Mouse (Mus musculus): Measurements from ENCODE around the gene Grrp1. TPM values are rescaled to one million over a fixed set of nuclear protein-coding genes. Genes with fewer than 3 reads are reported as not detected.

The Grrp1 gene
- polyA plus RNA-seq, 1 experiment from 2014 or later, result 16.2 TPM

DNA sequence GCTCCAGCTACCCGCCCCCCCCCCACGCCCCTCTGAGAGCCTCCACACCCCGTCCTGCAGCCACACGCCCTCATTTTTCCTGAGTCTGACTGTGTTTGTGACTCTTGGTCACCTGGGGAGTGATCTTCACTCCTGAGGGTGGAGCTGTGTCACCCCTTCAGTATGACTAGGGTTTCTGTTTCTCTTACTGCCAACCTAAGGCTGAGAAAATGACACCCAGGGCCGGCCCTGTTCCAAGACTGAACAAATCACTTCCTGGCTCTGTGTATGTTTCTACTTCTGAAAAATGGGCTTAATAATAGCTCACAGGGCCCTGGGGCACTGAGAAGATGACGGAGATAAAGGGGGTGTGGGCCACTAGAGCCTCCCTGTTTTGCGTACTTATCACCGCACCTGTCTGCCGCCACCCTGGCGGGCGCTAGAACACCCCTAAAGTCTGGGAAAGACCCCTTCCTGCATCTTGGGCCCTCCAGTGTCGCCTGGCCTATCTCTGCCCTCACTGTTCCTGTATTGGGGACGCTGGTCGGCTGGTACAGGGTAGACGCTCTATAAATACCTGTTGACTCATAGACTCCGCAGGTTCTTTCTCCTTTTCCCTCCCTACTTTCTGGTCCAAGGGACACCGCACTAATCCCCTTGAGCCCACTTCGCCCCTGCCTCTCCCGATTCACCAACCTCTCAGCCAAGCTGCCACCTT, 16.2 kb downstream of the Grrp1 start:
- Histone ChIP-seq H3K36me3 (ENCODE audit: control insufficient read depth, insufficient read depth, low read length) (no peaks in the 10 kb centered on the region), H3K4me1 (ENCODE audit: control insufficient read depth, insufficient read depth, low read length) (no peaks in the 10 kb centered on the region), H3K27ac (ENCODE audit: low read length) (no peak overlapping the region), H3K4me3 (ENCODE audit: low read depth, low read length) (no peak overlapping the region), H3K9me3 (replicated peaks; ENCODE audit: control insufficient read depth, low read length, poor library complexity, severe bottlenecking) (no peaks in the 10 kb centered on the region), H3K27me3 (ENCODE audit: control insufficient read depth, insufficient read depth, low read depth, low read length) (peaks cover 11% of the 10 kb centered on the region; the same call in 1 of the 2 replicates), H3K4me2 (ENCODE audit: low read length) (peak overlapping the region; percentile 5; the same call in 1 of the 2 replicates), H3K9ac (ENCODE audit: low read depth, low read length) (no peak overlapping the region)
- 27% methylated on average over 19 of the region's 19 CpGs for WGBS
- no peak for ATAC-seq

DNA sequence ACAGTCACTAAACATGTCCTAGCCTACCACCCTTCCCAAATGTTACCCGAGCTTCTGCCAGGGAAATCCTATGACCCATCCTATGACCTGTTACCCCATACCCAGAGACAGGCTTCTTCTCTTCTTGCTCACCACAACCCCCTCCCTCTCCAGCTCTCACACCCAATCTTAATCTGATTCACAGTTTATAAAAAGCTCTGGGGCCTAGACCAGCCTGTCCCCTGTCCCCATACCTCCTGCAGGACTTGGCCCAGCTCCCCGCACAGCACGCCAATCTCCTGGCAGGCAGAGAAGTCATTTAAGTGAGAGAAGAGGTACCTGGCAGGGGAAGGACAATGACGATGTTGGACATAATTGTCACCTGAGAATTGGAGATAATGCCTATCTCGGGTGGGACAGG, 19.0 kb downstream of the Grrp1 start:
- H3K36me3 ChIP-seq (ENCODE audit: control insufficient read depth, insufficient read depth, low read length), result no peaks in the 10 kb centered on the region
- H3K27ac ChIP-seq (ENCODE audit: low read length), result no peak overlapping the region
- no peak for ATAC-seq
- H3K4me2 ChIP-seq (ENCODE audit: low read length), result no peak overlapping the region
- no peaks in the 10 kb centered on the region for H3K9me3 ChIP-seq (replicated peaks; ENCODE audit: control insufficient read depth, low read length, poor library complexity, severe bottlenecking)
- no peak overlapping the region for H3K4me3 ChIP-seq (ENCODE audit: low read depth, low read length)
- peaks cover 11% of the 10 kb centered on the region; the same call in 1 of the 2 replicates for H3K27me3 ChIP-seq (ENCODE audit: control insufficient read depth, insufficient read depth, low read depth, low read length)
- no peak overlapping the region for H3K9ac ChIP-seq (ENCODE audit: low read depth, low read length)
- WGBS, result 85% methylated on average over 5 of the region's 5 CpGs
- H3K4me1 ChIP-seq (ENCODE audit: control insufficient read depth, insufficient read depth, low read length), result no peaks in the 10 kb centered on the region

DNA sequence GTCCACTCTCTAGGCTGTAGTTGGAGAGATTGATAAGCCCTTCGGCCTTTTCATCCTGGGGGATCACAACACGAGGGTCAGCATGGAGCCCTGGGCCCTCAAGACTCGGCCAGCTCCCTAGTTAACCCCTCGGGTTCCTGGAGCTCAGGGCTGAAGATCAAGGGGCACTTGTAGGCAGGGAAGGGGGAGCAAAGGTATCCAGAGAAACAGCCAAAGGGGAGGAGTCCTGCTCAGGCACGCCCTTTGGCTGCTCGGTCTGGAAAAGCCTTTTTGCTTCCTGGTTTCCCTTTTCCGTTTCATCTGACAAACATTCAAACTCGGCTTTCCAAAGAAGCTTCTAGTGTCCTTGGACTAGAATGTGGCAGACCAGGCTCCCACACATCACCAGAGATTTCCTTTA, 23.5 kb downstream of the Grrp1 start:
- no peaks in the 10 kb centered on the region for H3K4me1 ChIP-seq (ENCODE audit: control insufficient read depth, insufficient read depth, low read length)
- H3K27me3 ChIP-seq (ENCODE audit: control insufficient read depth, insufficient read depth, low read depth, low read length), result no peaks in the 10 kb centered on the region
- no peak overlapping the region for H3K9ac ChIP-seq (ENCODE audit: low read depth, low read length)
- no peaks in the 10 kb centered on the region for H3K9me3 ChIP-seq (replicated peaks; ENCODE audit: control insufficient read depth, low read length, poor library complexity, severe bottlenecking)
- 36% methylated on average over 8 of the region's 8 CpGs for WGBS
- ATAC-seq, result no peak
- no peak overlapping the region for H3K4me3 ChIP-seq (ENCODE audit: low read depth, low read length)
- H3K36me3 ChIP-seq (ENCODE audit: control insufficient read depth, insufficient read depth, low read length), result no peaks in the 10 kb centered on the region
- H3K4me2 ChIP-seq (ENCODE audit: low read length), result no peak overlapping the region
- H3K27ac ChIP-seq (ENCODE audit: low read length), result no peak overlapping the region

DNA sequence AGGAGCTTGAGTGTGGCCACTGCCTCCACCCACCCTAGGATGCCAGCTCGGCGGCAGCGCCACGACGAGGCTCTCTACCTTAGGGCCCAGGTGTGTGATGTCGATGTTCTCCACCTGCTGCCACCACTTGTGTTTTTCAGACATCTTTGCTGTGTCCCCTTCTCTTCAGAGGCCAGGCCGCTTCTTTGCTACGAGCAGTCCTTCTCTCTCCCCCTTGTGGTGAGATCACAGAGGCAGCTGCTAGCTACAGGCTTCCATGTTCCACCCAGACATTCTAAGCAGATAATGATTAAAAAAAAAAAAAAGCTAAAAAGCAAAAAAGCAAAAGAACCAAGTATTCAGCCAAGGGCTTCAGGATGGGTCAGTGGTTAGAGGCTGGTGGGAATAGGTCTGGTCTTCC, 26.7 kb downstream of the Grrp1 start, which contains the start of gene Catsper4:
TSS of gene Catsper4 (minus strand) at position 190 of the 400 bp plus-strand sequence.
- Histone ChIP-seq H3K9me3 (replicated peaks; ENCODE audit: control insufficient read depth, low read length, poor library complexity, severe bottlenecking) (no peaks in the 10 kb centered on the region), H3K4me2 (ENCODE audit: low read length) (no peak within 1 kb of the TSS), H3K36me3 (ENCODE audit: control insufficient read depth, insufficient read depth, low read length) (no peaks in the 10 kb centered on the region), H3K4me3 (ENCODE audit: low read depth, low read length) (no peak within 1 kb of the TSS), H3K27me3 (ENCODE audit: control insufficient read depth, insufficient read depth, low read depth, low read length) (no peaks in the 10 kb centered on the region), H3K27ac (ENCODE audit: low read length) (no peak within 1 kb of the TSS), H3K9ac (ENCODE audit: low read depth, low read length) (no peak within 1 kb of the TSS), H3K4me1 (ENCODE audit: control insufficient read depth, insufficient read depth, low read length) (no peaks in the 10 kb centered on the region)
- 77% methylated on average over 8 of the region's 8 CpGs for WGBS
- ATAC-seq, result no peak

DNA sequence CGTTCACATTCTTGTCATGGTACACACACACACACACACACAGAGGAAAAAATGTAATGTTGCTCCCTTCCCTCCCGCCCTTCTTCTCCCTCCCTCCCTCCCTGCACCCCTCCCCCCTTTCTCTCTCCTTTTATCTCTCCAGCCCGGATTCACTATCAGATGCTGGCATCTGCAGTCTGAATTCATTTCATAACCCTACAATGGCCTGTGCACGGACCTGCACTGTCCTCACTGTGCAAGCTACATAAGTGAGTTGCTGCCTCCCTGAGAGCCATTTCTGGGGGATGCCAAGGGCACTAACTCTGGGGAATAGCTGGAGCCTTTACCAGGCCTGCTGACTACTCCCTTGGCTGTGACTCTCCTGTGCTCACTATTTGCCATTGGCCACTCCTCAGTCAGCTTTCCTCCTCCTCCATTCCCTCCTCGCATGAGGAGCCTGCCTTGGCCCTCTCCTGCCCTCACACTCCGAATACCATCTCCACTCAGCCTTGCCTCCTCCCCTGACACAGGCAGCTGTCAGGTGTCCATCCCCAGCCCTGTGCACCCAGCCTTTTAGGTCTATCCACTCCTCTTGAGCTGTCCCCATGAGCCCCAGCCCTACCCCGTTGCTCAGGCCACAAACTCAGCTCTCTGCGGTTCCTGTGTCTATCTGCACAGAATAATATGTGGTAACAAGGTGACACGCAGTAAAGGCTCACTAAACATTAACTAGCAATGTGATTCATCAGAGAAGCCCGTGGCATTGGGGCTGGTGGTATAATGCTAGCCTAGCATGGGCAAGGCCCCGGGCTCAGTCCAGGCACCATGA, 30.9 kb downstream of the Grrp1 start:
- H3K4me2 ChIP-seq (ENCODE audit: low read length), result no peak overlapping the region
- no peaks in the 10 kb centered on the region for H3K27me3 ChIP-seq (ENCODE audit: control insufficient read depth, insufficient read depth, low read depth, low read length)
- no peak overlapping the region for H3K4me3 ChIP-seq (ENCODE audit: low read depth, low read length)
- no peak overlapping the region for H3K27ac ChIP-seq (ENCODE audit: low read length)
- H3K9me3 ChIP-seq (replicated peaks; ENCODE audit: control insufficient read depth, low read length, poor library complexity, severe bottlenecking), result no peaks in the 10 kb centered on the region
- no peak overlapping the region for H3K9ac ChIP-seq (ENCODE audit: low read depth, low read length)
- WGBS, result 66% methylated on average over 11 of the region's 11 CpGs
- no peaks in the 10 kb centered on the region for H3K36me3 ChIP-seq (ENCODE audit: control insufficient read depth, insufficient read depth, low read length)
- ATAC-seq, result no peak
- H3K4me1 ChIP-seq (ENCODE audit: control insufficient read depth, insufficient read depth, low read length), result no peaks in the 10 kb centered on the region

DNA sequence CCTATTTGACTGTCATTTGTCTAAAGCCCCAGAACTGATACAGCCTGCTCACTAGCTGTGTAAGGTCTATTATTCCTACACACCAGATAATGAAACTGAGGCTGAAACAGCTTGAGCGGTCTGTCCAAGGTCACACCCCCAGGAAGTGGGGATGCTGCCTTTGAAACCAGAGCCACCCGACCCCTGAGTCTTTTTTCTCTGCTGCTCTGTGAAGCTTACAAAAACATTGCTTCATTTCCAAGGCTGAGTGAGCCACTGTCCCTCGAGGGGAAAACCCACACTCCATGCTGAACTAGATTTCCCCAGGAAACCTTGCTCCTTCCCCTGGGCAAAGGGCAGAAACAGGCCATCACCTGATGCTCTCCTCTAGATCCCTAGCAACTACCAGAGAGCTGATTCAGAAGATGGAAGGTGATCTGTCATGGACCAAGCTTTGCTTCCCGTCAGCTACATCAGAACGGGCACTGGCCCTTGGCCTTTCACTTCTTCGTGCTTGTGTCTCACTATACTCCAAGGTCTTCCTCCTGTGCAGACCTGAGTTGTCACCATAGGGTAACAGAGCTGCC, 47.3 kb downstream of the Grrp1 start:
- H3K9ac ChIP-seq (ENCODE audit: low read depth, low read length), result no peak overlapping the region
- no peak for ATAC-seq
- no peak overlapping the region for H3K4me3 ChIP-seq (ENCODE audit: low read depth, low read length)
- no peak overlapping the region for H3K4me2 ChIP-seq (ENCODE audit: low read length)
- no peaks in the 10 kb centered on the region for H3K4me1 ChIP-seq (ENCODE audit: control insufficient read depth, insufficient read depth, low read length)
- WGBS, result 71% methylated on average over 6 of the region's 6 CpGs
- no peak overlapping the region for H3K27ac ChIP-seq (ENCODE audit: low read length)
- H3K9me3 ChIP-seq (replicated peaks; ENCODE audit: control insufficient read depth, low read length, poor library complexity, severe bottlenecking), result no peaks in the 10 kb centered on the region
- no peaks in the 10 kb centered on the region for H3K36me3 ChIP-seq (ENCODE audit: control insufficient read depth, insufficient read depth, low read length)
- H3K27me3 ChIP-seq (ENCODE audit: control insufficient read depth, insufficient read depth, low read depth, low read length), result no peaks in the 10 kb centered on the region

DNA sequence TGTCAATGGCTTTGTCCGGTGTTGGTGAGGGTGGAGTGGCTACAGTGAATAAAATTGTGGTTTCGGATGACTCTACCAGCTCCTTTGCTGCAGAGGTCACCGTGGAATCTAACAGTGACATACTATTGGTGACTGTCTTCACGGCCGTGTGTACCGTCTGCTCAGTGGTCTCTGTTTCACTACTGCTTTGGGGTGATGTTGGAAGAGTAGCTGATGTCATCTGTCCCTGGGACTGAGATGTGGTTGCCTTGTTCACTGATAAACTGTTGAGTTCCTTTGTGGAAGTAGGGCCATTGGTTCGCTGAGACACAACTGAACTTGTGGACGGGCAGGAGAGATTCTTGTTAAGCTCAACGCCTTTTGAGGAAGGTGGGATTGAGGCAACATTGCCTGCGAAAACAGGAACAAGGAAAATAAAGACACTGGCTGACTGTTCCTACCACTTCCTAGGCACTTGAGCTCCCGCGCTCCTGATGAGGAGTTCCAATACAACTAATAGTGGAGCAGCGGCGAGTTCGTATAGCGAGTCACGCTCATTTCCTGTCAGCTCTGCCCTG, 50.5 kb downstream of the Grrp1 start:
- H3K4me2 ChIP-seq (ENCODE audit: low read length), result no peak overlapping the region
- no peaks in the 10 kb centered on the region for H3K9me3 ChIP-seq (replicated peaks; ENCODE audit: control insufficient read depth, low read length, poor library complexity, severe bottlenecking)
- no peak overlapping the region for H3K9ac ChIP-seq (ENCODE audit: low read depth, low read length)
- no peaks in the 10 kb centered on the region for H3K36me3 ChIP-seq (ENCODE audit: control insufficient read depth, insufficient read depth, low read length)
- 91% methylated on average over 17 of the region's 17 CpGs for WGBS
- H3K27ac ChIP-seq (ENCODE audit: low read length), result no peak overlapping the region
- H3K4me3 ChIP-seq (ENCODE audit: low read depth, low read length), result no peak overlapping the region
- no peak for ATAC-seq
- H3K4me1 ChIP-seq (ENCODE audit: control insufficient read depth, insufficient read depth, low read length), result no peaks in the 10 kb centered on the region
- H3K27me3 ChIP-seq (ENCODE audit: control insufficient read depth, insufficient read depth, low read depth, low read length), result no peaks in the 10 kb centered on the region

DNA sequence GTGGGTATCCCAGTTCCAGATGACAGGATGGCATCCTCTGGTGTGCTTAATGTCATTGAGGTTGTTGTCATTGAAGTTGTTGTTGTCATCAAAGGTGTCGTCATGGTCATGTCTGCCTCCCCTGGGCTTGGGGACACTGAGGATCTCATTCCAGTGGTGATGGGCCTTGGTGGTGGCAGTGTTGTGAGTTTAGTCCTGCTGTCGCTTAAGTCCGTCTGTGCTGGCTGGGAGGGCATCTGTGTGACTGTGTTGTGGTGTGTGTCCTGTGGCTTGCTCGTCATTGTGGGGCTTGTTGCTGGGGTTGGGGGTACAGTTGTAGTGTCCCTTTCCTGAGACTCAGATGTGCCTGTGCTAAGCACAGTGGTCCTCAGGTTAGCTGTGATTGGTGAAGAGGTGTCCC, 51.0 kb downstream of the Grrp1 start, which contains the start of gene Gm7534:
TSS of gene Gm7534 (minus strand) at position 101 of the 400 bp plus-strand sequence.
- H3K27me3 ChIP-seq (ENCODE audit: control insufficient read depth, insufficient read depth, low read depth, low read length), result no peaks in the 10 kb centered on the region
- H3K4me2 ChIP-seq (ENCODE audit: low read length), result no peak within 1 kb of the TSS
- WGBS, result 93% methylated on average over 4 of the region's 4 CpGs
- no peak within 1 kb of the TSS for H3K27ac ChIP-seq (ENCODE audit: low read length)
- H3K9ac ChIP-seq (ENCODE audit: low read depth, low read length), result no peak within 1 kb of the TSS
- H3K4me1 ChIP-seq (ENCODE audit: control insufficient read depth, insufficient read depth, low read length), result no peaks in the 10 kb centered on the region
- H3K36me3 ChIP-seq (ENCODE audit: control insufficient read depth, insufficient read depth, low read length), result no peaks in the 10 kb centered on the region
- no peaks in the 10 kb centered on the region for H3K9me3 ChIP-seq (replicated peaks; ENCODE audit: control insufficient read depth, low read length, poor library complexity, severe bottlenecking)
- ATAC-seq, result no peak
- no peak within 1 kb of the TSS for H3K4me3 ChIP-seq (ENCODE audit: low read depth, low read length)

Measured in midbrain, embryonic 16.5 days (tissue).